Mouse (Mus musculus): ENCODE measurements around the gene Gpr179.

DNA sequence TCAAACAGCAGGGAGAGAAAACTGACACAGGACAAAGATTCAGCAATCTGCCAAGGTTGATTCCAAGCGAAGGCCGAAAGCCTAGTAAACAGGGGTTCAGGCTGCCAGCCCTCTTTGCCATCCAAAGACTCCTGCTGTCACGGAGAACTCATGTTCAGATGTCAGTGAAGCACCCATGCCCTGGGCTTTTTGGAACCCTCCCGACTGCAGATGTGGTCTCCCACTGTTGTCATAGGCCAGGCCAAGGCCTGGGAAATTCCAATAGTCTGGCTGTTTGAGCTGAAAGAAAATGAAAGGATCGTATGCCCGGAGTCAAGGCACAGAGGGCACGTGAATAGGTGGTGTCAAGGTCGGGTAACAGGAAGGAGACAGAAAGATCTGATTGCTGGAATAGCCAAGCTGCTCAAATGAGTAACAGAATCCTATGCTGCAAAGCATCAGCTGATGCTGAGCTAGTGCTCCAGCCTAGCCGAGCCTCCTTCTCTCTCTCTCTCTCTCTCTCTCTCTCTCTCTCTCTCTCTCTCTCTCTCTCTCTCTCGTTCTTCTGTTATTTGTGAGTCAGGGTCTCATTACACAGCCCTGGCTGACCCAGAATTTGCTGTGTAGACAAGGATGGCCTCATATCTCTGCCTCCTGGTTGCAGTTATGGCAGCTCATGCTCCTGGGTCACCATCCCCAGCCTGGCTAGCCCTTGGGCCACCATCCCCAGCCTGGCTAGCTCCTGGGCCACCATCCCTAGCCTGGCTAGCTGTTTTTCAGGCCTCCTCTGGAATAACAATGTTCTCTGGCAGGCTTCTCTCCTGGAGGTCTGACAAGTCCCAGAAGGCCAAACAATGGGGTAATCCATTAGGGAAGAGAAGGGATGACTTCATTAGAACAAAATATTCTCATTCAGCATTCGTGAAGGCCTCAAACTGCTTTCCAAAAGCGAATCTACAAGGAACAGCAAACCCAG lies 62.3 kb downstream of the Gpr179 start:
- TF ChIP-seq MAX (IDR thresholded peaks at IDR 0.05; ENCODE audit: low read depth) = no peak
- TF ChIP-seq SRF (IDR thresholded peaks at IDR 0.05; ENCODE audit: control insufficient read depth, insufficient read length, low read depth) = no peak
- TF ChIP-seq POLR2A (IDR thresholded peaks at IDR 0.05; ENCODE audit: insufficient read length, low read depth) = no peak
- TF ChIP-seq MYOG (IDR thresholded peaks at IDR 0.05; ENCODE audit: control insufficient read depth in 1 of 3, insufficient read depth in 1 of 3, insufficient read length in 2 of 3, low read depth in 2 of 3) = no peak
- TF ChIP-seq MYOD1 (IDR thresholded peaks at IDR 0.05; ENCODE audit: control insufficient read depth in 1 of 3, insufficient read length in 2 of 3, low read depth in 2 of 3) = no peak
- no peak for TF ChIP-seq POLR2AphosphoS2 (IDR thresholded peaks at IDR 0.05; ENCODE audit: insufficient read length, low read depth)
- TF ChIP-seq USF1 (IDR thresholded peaks at IDR 0.05; ENCODE audit: low read depth) = no peak
- no peak for TF ChIP-seq CEBPB (IDR thresholded peaks at IDR 0.05; ENCODE audit: insufficient read depth, poor library complexity, severe bottlenecking)

Data from myocyte (in vitro differentiated cells).